Mouse (Mus musculus) midbrain, embryonic 14.5 days (tissue): ENCODE data around the gene Pip5k1a. TPM values are rescaled to one million over a fixed set of nuclear protein-coding genes. Genes with fewer than 3 reads are reported as not detected.
A peak's percentile ranks its signal among the peaks of the same experiment; 100 is the strongest.
"Not testable (repeated sequence)": the region's sequence is repeated elsewhere in the genome, so short reads cannot be mapped to it uniquely, and the experiment has no call there.

Source experiments
- ATAC-seq: fragments of 200-750 bp; cut with Nextera tagmentation; 2 replicates; pipeline ENCODE4 v1.8.0; 2017; ENCODE audit warnings: moderate number of reproducible peaks, moderate library complexity; ENCODE audit not compliant: low FRiP score, low TSS enrichment
- DNase-seq: peaks from one replicate; pipeline ENCODE4 v3.0.0-alpha.2; 2015
- H3K27ac ChIP-seq: fragments of 300-500 bp; sonication (generic); replicated peaks from 2 replicates; pipeline ENCODE4 v1.5.1; 2014; ENCODE audit warnings: mild to moderate bottlenecking, low read depth, low read length, moderate library complexity
- H3K27me3 ChIP-seq: fragments of 300-500 bp; sonication (generic); 2 replicates; pipeline ENCODE4 v1.6.1; 2014; ENCODE audit warnings: low read length, control low read depth, mixed read lengths; ENCODE audit not compliant: control insufficient read depth, insufficient read depth
- H3K36me3 ChIP-seq: fragments of 300-500 bp; sonication (generic); 2 replicates; pipeline ENCODE4 v1.6.1; 2014; ENCODE audit warnings: low read length, control low read depth; ENCODE audit not compliant: control insufficient read depth, insufficient read depth
- H3K4me1 ChIP-seq: fragments of 300-500 bp; sonication (generic); 2 replicates; pipeline ENCODE4 v1.6.1; 2014; ENCODE audit warnings: mild to moderate bottlenecking, antibody characterized with exemption, low read length, control low read depth; ENCODE audit not compliant: control insufficient read depth, insufficient read depth
- H3K4me2 ChIP-seq: fragments of 300-500 bp; sonication (generic); 2 replicates; pipeline ENCODE4 v1.6.1; 2014; ENCODE audit warnings: mild to moderate bottlenecking, low read length, moderate library complexity
- H3K4me3 ChIP-seq: fragments of 300-500 bp; sonication (generic); replicated peaks from 2 replicates; pipeline ENCODE4 v1.5.1; 2014; ENCODE audit warnings: low read depth, low read length
- H3K9ac ChIP-seq: fragments of 300-500 bp; sonication (generic); replicated peaks from 2 replicates; pipeline ENCODE4 v1.6.1; 2014; ENCODE audit warnings: mild to moderate bottlenecking, low read length, moderate library complexity
- H3K9me3 ChIP-seq: fragments of 300-500 bp; sonication (generic); 2 replicates; pipeline ENCODE4 v1.6.1; 2016; ENCODE audit warnings: low read length, control low read depth, mixed read lengths; ENCODE audit not compliant: control insufficient read depth
- WGBS: fragments of 180-500 bp; shearing (Covaris S2); extraction: QIAGEN DNeasy Blood & Tissue Kit; methylation state at CpG from one replicate; pipeline ENCODE4 v1.1.7; 2014; 5-methylcytosine and 5-hydroxymethylcytosine counted together
- polyA plus RNA-seq: library from polyadenylated mRNA; unstranded; fragments of >200 nt; fragmentation: Nextera tagmentation; extraction: Ambion mirVana; gene quantifications from 2 replicates; pipeline ENCODE4 v1.2.1, GENCODE M21; 2014

Pip5k1a gene
- polyA plus RNA-seq, 1 experiment from 2014 or later: 15.0 TPM

- Histone ChIP-seq H3K4me3 (peak overlapping the region; percentile 65), H3K4me2 (peak overlapping the region; percentile 68), H3K27ac (peak overlapping the region; percentile 56; the same call in 1 of the 2 replicates), H3K9ac (no peak overlapping the region; the same call in 1 of the 2 replicates), H3K36me3 (0 out of 2 replicates have a peak, but pooled peaks cover 5% of the 10 kb centered on the region), H3K4me1 (peaks cover 10% of the 10 kb centered on the region), H3K27me3 (no peaks in the 10 kb centered on the region), H3K9me3 (no peaks in the 10 kb centered on the region)
- 32% methylated on average over 7 of the region's 7 CpGs for WGBS
- ATAC-seq (peak; percentile 52; the same call in 1 of the 2 replicates), DNase-seq (no peak)
Measured at GRCm38 (mm10) chr3:95042838-95043229, 63.9 kb downstream of the Pip5k1a start.

GRCm38 (mm10) chr3:95042166-95042837, 64.4 kb downstream of the Pip5k1a start, which contains the start of gene Psmd4:
TSS of gene Psmd4 (minus strand) at chr3:95042614.
- H3K27ac ChIP-seq: peak within 1 kb of the TSS; percentile 56; the same call in 1 of the 2 replicates
- peaks cover 10% of the 10 kb centered on the region for H3K4me1 ChIP-seq
- under 1% methylated on average over 36 of the region's 36 CpGs for WGBS
- DNase-seq (peak; percentile 98), ATAC-seq (peak; percentile 100)
- H3K9ac ChIP-seq: peak within 1 kb of the TSS; percentile 79
- peak within 1 kb of the TSS; percentile 68 for H3K4me2 ChIP-seq
- no peaks in the 10 kb centered on the region for H3K27me3 ChIP-seq
- H3K9me3 ChIP-seq: no peaks in the 10 kb centered on the region
- H3K36me3 ChIP-seq: peaks cover 7% of the 10 kb centered on the region; the same call in 1 of the 2 replicates
- H3K4me3 ChIP-seq: peak within 1 kb of the TSS; percentile 65

DNA sequence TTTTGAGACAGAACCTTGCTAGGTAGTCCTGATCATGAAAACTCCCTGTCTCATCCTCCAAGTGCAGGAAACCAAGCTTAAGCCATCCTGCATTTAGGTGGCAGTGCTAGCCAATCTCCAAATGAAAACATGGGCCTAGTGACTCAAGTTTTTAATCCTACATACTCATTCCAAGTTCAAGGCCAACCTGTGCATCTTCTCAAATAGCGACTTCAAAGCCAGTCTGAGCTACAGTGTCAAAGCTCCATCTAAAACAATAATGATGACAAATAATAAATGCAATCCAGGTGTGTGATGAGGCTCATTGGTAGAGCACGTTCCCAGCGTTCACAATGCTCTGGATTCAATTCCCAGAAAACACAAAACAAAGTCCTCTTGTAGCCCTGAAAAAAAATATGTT, 65.1 kb downstream of the Pip5k1a start:
- H3K27me3 ChIP-seq: no peaks in the 10 kb centered on the region
- WGBS: 20% methylated on average over 3 of the region's 3 CpGs
- H3K4me2 ChIP-seq: peak overlapping the region; percentile 68
- ATAC-seq (no peak), DNase-seq (no peak)
- no peak overlapping the region for H3K27ac ChIP-seq
- peak overlapping the region; percentile 65 for H3K4me3 ChIP-seq
- peak overlapping the region; percentile 79 for H3K9ac ChIP-seq
- peaks cover 10% of the 10 kb centered on the region for H3K4me1 ChIP-seq
- H3K9me3 ChIP-seq: no peaks in the 10 kb centered on the region
- peaks cover 12% of the 10 kb centered on the region for H3K36me3 ChIP-seq

- Histone ChIP-seq H3K4me1 (no peaks in the 10 kb centered on the region), H3K9me3 (no peaks in the 10 kb centered on the region), H3K4me2 (no peak overlapping the region), H3K27me3 (no peaks in the 10 kb centered on the region), H3K4me3 (no peak overlapping the region), H3K27ac (no peak overlapping the region), H3K36me3 (peaks cover 46% of the 10 kb centered on the region), H3K9ac (no peak overlapping the region)
- DNase-seq (no peak), ATAC-seq (no peak)
- 71% methylated on average over 3 of the region's 3 CpGs for WGBS
Measured at GRCm38 (mm10) chr3:95029953-95030352, 76.8 kb downstream of the Pip5k1a start.

DNA sequence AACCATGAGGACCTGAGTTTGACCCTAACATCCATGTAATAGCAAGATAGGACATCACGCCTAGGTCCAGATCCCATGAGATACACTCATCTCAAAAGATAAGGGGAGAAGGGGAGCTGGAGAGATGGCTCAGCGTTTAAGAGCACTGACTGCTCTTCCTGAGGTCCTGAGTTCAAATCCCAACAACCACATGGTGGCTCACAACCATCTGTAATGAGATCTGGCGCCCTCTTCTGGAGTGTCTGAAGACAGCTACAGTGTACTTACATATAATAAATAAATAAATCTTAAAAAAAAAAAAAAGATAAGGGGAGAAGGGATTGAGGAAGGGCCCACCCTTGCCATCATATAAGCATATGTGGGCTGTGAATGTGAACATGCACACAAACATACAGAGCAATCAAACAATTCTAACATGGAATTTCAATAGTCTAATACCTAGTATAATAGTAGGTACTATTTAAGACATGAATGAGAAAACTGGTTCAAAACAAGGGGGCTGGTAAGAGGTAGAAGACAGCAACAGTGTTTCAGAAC, 77.4 kb downstream of the Pip5k1a start:
- H3K4me3 ChIP-seq, ATAC-seq, H3K27me3 ChIP-seq, H3K9ac ChIP-seq, H3K4me2 ChIP-seq, H3K9me3 ChIP-seq, DNase-seq, H3K4me1 ChIP-seq, H3K27ac ChIP-seq: not testable (repeated sequence)
- H3K36me3 ChIP-seq: peaks cover 40% of the 10 kb centered on the region
- 80% methylated on average over 3 of the region's 3 CpGs for WGBS

- H3K9ac ChIP-seq: no peak overlapping the region
- peaks cover 33% of the 10 kb centered on the region for H3K36me3 ChIP-seq
- H3K27me3 ChIP-seq: no peaks in the 10 kb centered on the region
- no peak for ATAC-seq
- H3K4me3 ChIP-seq: no peak overlapping the region
- WGBS: 91% methylated on average over 3 of the region's 3 CpGs
- no peaks in the 10 kb centered on the region for H3K4me1 ChIP-seq
- no peak overlapping the region for H3K4me2 ChIP-seq
- DNase-seq: no peak
- no peaks in the 10 kb centered on the region for H3K9me3 ChIP-seq
- H3K27ac ChIP-seq: no peak overlapping the region
Measured at GRCm38 (mm10) chr3:95028603-95029002, 78.1 kb downstream of the Pip5k1a start.

DNA sequence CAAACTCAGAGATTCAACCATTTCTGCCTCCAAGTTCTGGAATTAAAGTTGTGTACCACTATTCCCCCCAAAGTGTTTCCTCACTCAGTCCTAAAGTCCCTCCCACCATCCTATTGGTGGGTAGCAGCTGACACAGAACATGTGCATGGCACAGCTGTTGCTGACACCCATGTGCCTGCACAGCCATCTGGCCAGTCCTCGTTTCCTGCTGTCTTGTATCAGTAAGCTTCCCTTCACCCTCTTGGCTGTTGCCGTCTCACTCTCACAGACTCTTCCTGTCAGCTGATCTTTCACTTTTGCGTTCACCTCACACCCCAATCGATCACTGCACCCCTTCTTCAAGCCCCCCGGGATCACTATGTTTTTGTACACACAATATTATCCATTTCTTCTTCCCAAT, 79.0 kb downstream of the Pip5k1a start:
- DNase-seq (no peak), ATAC-seq (no peak)
- H3K27me3 ChIP-seq: no peaks in the 10 kb centered on the region
- H3K4me3 ChIP-seq: no peak overlapping the region
- no peaks in the 10 kb centered on the region for H3K9me3 ChIP-seq
- H3K27ac ChIP-seq: no peak overlapping the region
- H3K9ac ChIP-seq: no peak overlapping the region
- peaks cover 24% of the 10 kb centered on the region for H3K36me3 ChIP-seq
- WGBS: 72% methylated on average over 5 of the region's 5 CpGs
- H3K4me2 ChIP-seq: no peak overlapping the region
- no peaks in the 10 kb centered on the region for H3K4me1 ChIP-seq

DNA sequence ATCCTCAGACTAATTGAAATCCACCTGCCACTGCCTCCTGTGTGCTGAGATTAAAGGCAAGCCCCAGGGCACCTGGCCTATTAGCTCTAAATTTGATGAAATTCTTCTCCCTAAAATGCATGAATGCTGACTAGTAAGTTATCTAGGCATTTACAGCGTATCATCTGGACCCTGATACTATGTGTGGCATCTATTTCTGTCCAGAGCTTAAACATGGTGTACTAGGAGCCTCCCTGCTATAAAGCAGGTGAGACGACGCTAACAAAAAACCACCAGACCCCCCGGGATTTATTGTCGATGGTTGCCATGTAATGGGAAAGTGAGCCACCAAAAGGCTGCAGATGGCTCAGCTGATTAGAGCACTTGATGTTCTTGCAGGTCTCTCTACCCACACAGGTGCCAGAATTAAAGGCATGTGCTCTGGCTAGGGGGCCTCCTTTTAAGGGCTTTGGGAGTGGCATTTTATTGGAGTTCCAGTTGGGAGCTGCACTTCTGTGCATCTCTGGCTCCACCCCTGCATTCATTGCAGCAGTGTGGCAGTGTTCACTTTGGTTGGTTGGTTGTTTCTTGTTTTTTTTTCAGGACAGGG, 79.6 kb downstream of the Pip5k1a start:
- H3K27ac ChIP-seq: no peak overlapping the region
- ATAC-seq (no peak), DNase-seq (no peak)
- H3K4me3 ChIP-seq: no peak overlapping the region
- H3K9me3 ChIP-seq: no peaks in the 10 kb centered on the region
- H3K36me3 ChIP-seq: peaks cover 19% of the 10 kb centered on the region
- no peak overlapping the region for H3K9ac ChIP-seq
- H3K4me2 ChIP-seq: no peak overlapping the region
- no peaks in the 10 kb centered on the region for H3K4me1 ChIP-seq
- WGBS: 61% methylated on average over 5 of the region's 5 CpGs
- H3K27me3 ChIP-seq: no peaks in the 10 kb centered on the region
